Mouse (Mus musculus): ENCODE data around the gene Med18.

DNA sequence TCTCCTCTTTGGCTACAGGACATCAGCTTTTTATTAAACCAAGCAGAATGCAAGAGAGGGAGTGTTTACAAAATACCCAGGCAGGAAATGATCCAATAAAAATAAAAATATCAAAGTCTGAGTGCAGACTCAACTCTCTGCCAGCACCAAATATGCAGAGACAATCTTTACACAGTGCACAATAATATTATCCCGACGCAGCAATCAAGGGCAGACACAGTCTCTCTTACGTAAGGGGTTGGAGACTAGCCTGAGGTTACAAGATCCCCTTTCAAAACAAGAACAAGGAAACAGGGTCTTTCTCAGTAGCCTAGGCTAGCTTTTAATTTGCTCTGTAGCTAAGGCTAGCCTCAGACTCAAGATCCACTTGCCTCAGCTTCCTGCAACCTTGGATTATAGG, 24.8 kb upstream of the Med18 start:
- TF ChIP-seq EP300 (IDR thresholded peaks at IDR 0.05) (no peak), CTCF (IDR thresholded peaks at IDR 0.05) (no peak)

All from lung, postnatal 0 days (tissue).